Mouse (Mus musculus): Measurements from ENCODE around the gene Sp1. TPM values are rescaled to one million over a fixed set of nuclear protein-coding genes. Genes with fewer than 3 reads are reported as not detected.

Gene Sp1
- total and polyA plus RNA-seq, 3 experiments = 23.5 to 31.8 (median 27.1) TPM

DNA sequence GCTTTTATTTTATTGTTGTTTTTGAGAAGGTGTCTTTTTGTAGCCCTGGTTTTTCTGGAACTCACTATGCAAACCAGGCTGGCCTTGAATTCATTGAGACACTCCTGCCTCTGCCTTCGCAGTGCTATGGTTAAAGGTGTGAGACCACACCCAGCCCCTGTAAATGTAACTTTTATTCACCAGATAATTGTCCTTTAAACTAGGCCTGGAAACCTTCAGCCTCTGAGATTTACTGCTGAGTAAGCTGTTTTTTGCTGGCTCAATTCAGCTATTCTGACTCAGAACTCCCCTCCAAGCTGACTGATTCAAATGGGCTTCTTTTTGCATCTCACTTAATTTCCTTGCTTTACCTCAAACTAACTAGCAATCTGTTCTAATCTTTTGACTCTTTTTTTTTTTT is 21.0 kb downstream of the Sp1 start:
- Histone ChIP-seq H3K27me3 (replicated peaks) (no peaks in the 10 kb centered on the region), H3K4me3 (replicated peaks in 1 of 3; ENCODE audit: low read depth in 2 of 3, low read length in 2 of 3, poor library complexity in 1 of 3) (no peak overlapping the region), H3K4me2 (ENCODE audit: insufficient read depth, low read depth, poor library complexity, severe bottlenecking) (no peak overlapping the region), H3K79me2 (replicated peaks; ENCODE audit: control insufficient read depth, extremely low read depth, insufficient read depth, poor library complexity, severe bottlenecking) (peaks cover 22% of the 10 kb centered on the region), H3K36me3 (replicated peaks in 1 of 2; ENCODE audit: control insufficient read depth in 1 of 2, insufficient read depth in 1 of 2, low read length in 1 of 2) (peaks cover 45 to 86% of the 10 kb centered on the region in 2 experiments), H3K27ac (ENCODE audit: insufficient read depth, low read depth) (no peak overlapping the region), H3K9ac (ENCODE audit: insufficient read depth, low read depth) (no peak overlapping the region), H3K4me1 (ENCODE audit: control insufficient read depth in 1 of 2, insufficient read depth in 2 of 2) (peaks cover 0 to 5% of the 10 kb centered on the region in 2 experiments; a peak in 2 of 4 replicates), H3K9me3 (replicated peaks; ENCODE audit: low read length) (no peaks in the 10 kb centered on the region)
- DNase-seq (ENCODE audit: extremely low read depth) = no peak
- in situ Hi-C loops (cut with MboI; ENCODE audit: low pct_ligation_motif_present, low pct_unique_long_range_greater_than_20kb, low sequenced_read_pairs) (no loop called here), dilution Hi-C loops (cut with MboI; ENCODE audit: extremely low pct_ligation_motif_present, extremely low pct_unique_long_range_greater_than_20kb, low sequenced_read_pairs) (no loop called here)
- TF ChIP-seq MAFK (IDR thresholded peaks at IDR 0.05; ENCODE audit: insufficient replicate concordance, low read length) (peak; percentile 97), JUN (IDR thresholded peaks at IDR 0.05; ENCODE audit: insufficient read depth, low read depth, low read length) (no peak)

DNA sequence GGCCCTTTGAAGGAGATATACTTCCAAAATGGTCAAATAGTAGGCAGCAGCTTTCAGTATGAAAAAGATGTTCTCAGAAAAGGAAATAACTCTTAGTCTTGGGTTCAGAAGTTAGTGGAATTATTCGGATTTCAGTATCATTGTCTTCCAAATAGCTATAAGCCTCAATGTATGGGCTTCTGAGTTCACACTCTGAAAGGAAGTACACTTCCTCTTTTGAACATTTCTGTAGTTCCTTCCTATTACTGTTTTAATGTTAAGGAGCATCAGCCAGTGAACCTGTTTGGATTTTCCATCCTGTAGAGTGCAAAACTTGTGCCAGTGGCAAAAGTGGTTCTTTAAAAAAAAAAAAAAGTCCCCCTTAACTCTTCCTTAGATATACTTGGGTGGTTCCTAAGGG is 26.1 kb downstream of the Sp1 start:
- TF ChIP-seq CTCF (conservative IDR thresholded peaks at IDR 0.05 in 1 of 2, IDR thresholded peaks at IDR 0.05 in 1 of 2; ENCODE audit: low read depth in 2 of 2, low read length in 2 of 2) (no peak), MYC (IDR thresholded peaks at IDR 0.05; ENCODE audit: low read depth, low read length) (no peak), ZNF384 (IDR thresholded peaks at IDR 0.05; ENCODE audit: low read depth, low read length) (no peak), MEF2A (IDR thresholded peaks at IDR 0.05; ENCODE audit: borderline replicate concordance, low read depth, low read length) (no peak), IRF4 (IDR thresholded peaks at IDR 0.05; ENCODE audit: low read depth, low read length) (no peak), MAFK (IDR thresholded peaks at IDR 0.05; ENCODE audit: insufficient replicate concordance, low read length) (no peak), ZKSCAN1 (IDR thresholded peaks at IDR 0.05; ENCODE audit: borderline replicate concordance, low read depth, low read length) (no peak), JUN (IDR thresholded peaks at IDR 0.05; ENCODE audit: insufficient read depth, low read depth, low read length) (no peak), JUND (conservative IDR thresholded peaks at IDR 0.05; ENCODE audit: low read depth, low read length) (no peak), USF2 (conservative IDR thresholded peaks at IDR 0.05; ENCODE audit: low read depth, low read length) (no peak), PAX5 (IDR thresholded peaks at IDR 0.05; ENCODE audit: low read length) (no peak), MXI1 (IDR thresholded peaks at IDR 0.05; ENCODE audit: low read depth, low read length) (no peak)
- H3K9ac ChIP-seq (ENCODE audit: insufficient read depth, low read depth) = no peak overlapping the region
- H3K4me2 ChIP-seq (ENCODE audit: insufficient read depth, low read depth, poor library complexity, severe bottlenecking) = no peak overlapping the region
- no peaks in the 10 kb centered on the region for H3K9me3 ChIP-seq (replicated peaks; ENCODE audit: low read length)
- DNase-seq (ENCODE audit: extremely low read depth) = no peak
- dilution Hi-C loops (cut with MboI; ENCODE audit: extremely low pct_ligation_motif_present, extremely low pct_unique_long_range_greater_than_20kb, low sequenced_read_pairs) (no loop called here), in situ Hi-C loops (cut with MboI; ENCODE audit: low pct_ligation_motif_present, low pct_unique_long_range_greater_than_20kb, low sequenced_read_pairs) (loop anchor here (5.0 kb wide), 1 partner anchor 40 kb away; no protein-coding TSS in a partner anchor)
- H3K79me2 ChIP-seq (replicated peaks; ENCODE audit: control insufficient read depth, extremely low read depth, insufficient read depth, poor library complexity, severe bottlenecking) = no peaks in the 10 kb centered on the region
- H3K4me1 ChIP-seq (ENCODE audit: control insufficient read depth in 1 of 2, insufficient read depth in 2 of 2) = peaks cover 0 to 12% of the 10 kb centered on the region in 2 experiments; a peak in 2 of 4 replicates
- no peaks in the 10 kb centered on the region for H3K27me3 ChIP-seq (replicated peaks)
- no peak overlapping the region for H3K27ac ChIP-seq (ENCODE audit: insufficient read depth, low read depth)
- H3K36me3 ChIP-seq (replicated peaks in 1 of 2; ENCODE audit: control insufficient read depth in 1 of 2, insufficient read depth in 1 of 2, low read length in 1 of 2) = peaks cover 47 to 88% of the 10 kb centered on the region in 2 experiments
- no peak overlapping the region for H3K4me3 ChIP-seq (replicated peaks in 1 of 3; ENCODE audit: low read depth in 2 of 3, low read length in 2 of 3, poor library complexity in 1 of 3)

DNA sequence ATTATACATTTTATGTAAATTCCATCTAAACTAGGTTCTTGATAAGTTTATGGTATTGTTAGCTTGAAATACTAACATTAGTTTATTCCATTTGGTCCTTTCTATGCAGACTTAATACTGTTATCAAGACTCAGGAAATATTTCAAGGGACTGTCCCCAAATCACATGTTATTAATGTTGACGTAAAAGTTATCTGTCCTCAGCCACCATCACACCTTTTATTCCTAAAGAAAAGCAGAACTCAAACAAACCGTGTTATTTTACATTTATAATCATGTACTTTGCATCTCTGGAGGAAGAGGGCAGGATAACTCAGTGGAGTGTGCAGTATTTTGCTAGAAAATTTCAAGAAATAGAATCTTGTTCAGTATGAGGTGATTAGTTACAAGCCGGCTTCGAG is 27.2 kb downstream of the Sp1 start:
- dilution Hi-C loops (cut with MboI; ENCODE audit: extremely low pct_ligation_motif_present, extremely low pct_unique_long_range_greater_than_20kb, low sequenced_read_pairs) (no loop called here), in situ Hi-C loops (cut with MboI; ENCODE audit: low pct_ligation_motif_present, low pct_unique_long_range_greater_than_20kb, low sequenced_read_pairs) (loop anchor here (5.0 kb wide), 1 partner anchor 41 kb away; no protein-coding TSS in a partner anchor)
- Histone ChIP-seq H3K79me2 (replicated peaks; ENCODE audit: control insufficient read depth, extremely low read depth, insufficient read depth, poor library complexity, severe bottlenecking) (no peaks in the 10 kb centered on the region), H3K4me1 (ENCODE audit: control insufficient read depth in 1 of 2, insufficient read depth in 2 of 2) (peaks cover 0 to 12% of the 10 kb centered on the region in 2 experiments; a peak in 2 of 4 replicates), H3K9ac (ENCODE audit: insufficient read depth, low read depth) (no peak overlapping the region), H3K27me3 (replicated peaks) (no peaks in the 10 kb centered on the region), H3K9me3 (replicated peaks; ENCODE audit: low read length) (no peaks in the 10 kb centered on the region), H3K4me2 (ENCODE audit: insufficient read depth, low read depth, poor library complexity, severe bottlenecking) (no peak overlapping the region), H3K36me3 (replicated peaks in 1 of 2; ENCODE audit: control insufficient read depth in 1 of 2, insufficient read depth in 1 of 2, low read length in 1 of 2) (peaks cover 42 to 85% of the 10 kb centered on the region in 2 experiments), H3K27ac (ENCODE audit: insufficient read depth, low read depth) (no peak overlapping the region), H3K4me3 (replicated peaks in 1 of 3; ENCODE audit: low read depth in 2 of 3, low read length in 2 of 3, poor library complexity in 1 of 3) (no peak overlapping the region)
- no peak for DNase-seq (ENCODE audit: extremely low read depth)
- TF ChIP-seq ETS1 (conservative IDR thresholded peaks at IDR 0.05; ENCODE audit: low read depth, low read length) (no peak), BHLHE40 (IDR thresholded peaks at IDR 0.05; ENCODE audit: low read depth, low read length) (no peak), CHD2 (IDR thresholded peaks at IDR 0.05; ENCODE audit: low read length) (no peak), SMC3 (IDR thresholded peaks at IDR 0.05; ENCODE audit: low read depth, low read length) (no peak), GABPA (IDR thresholded peaks at IDR 0.05; ENCODE audit: insufficient replicate concordance, low read depth, low read length) (no peak), MEF2A (IDR thresholded peaks at IDR 0.05; ENCODE audit: borderline replicate concordance, low read depth, low read length) (no peak)
